Mouse (Mus musculus): ENCODE measurements around the gene Slc35a3. TPM values are rescaled to one million over a fixed set of nuclear protein-coding genes. Genes with fewer than 3 reads are reported as not detected.

Gene Slc35a3
- polyA plus RNA-seq, 1 experiment, result 5.7 TPM

DNA sequence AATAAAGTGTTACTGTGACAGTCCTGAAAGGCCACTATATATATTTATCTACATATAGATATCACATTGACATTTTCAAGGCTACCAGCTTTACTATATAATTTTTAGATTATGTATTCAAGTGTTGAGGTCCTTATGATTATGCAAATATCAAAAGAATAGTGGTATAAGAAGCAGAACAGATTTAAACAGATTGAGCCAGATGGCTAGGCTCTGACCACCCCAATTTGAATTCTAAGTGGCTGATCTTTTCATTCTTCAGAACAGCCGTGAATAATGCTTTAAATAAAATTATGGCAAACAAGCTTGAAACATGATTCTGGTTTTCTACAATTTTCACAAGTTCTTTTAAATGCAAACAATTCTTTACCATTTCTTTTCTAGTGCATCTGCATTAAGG is 81.2 kb downstream of the Slc35a3 start:
- TF ChIP-seq POLR2A (IDR thresholded peaks at IDR 0.05; ENCODE audit: borderline replicate concordance, control insufficient read depth, low read depth, low read length) (no peak), CTCF (IDR thresholded peaks at IDR 0.05; ENCODE audit: control insufficient read depth, insufficient read depth, low read length) (no peak)
- 90% methylated on average over 1 of the region's 1 CpGs for WGBS

DNA sequence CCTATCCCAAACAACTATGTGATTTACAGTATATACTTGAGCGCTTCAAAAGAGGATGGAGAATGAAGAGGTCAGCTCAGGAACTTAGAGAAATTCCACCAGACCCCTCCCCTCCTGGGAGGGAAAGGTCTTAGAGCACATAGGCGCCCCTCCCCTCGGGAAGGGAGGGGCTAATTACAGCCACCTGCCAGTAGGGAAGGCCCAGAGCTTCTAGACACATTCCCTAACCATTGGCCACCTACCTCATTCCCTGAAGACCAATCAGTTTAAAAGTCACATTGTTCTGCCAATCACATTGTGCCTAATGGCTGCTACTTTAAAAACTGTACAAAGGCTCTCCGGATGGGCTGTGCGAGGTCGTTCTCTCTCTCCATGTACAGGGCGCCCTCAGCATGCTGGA is 90.0 kb downstream of the Slc35a3 start:
- TF ChIP-seq POLR2A (IDR thresholded peaks at IDR 0.05; ENCODE audit: borderline replicate concordance, control insufficient read depth, low read depth, low read length), result no peak
- no peak for TF ChIP-seq CTCF (IDR thresholded peaks at IDR 0.05; ENCODE audit: control insufficient read depth, insufficient read depth, low read length)
- no peak overlapping the region for H3K27ac ChIP-seq (ENCODE audit: control insufficient read depth, insufficient read depth, low read depth, low read length, poor library complexity)
- no peaks in the 10 kb centered on the region for H3K4me1 ChIP-seq (ENCODE audit: control insufficient read depth, insufficient read depth, low read length)
- no peak overlapping the region for H3K4me3 ChIP-seq (replicated peaks; ENCODE audit: control insufficient read depth, low read depth, low read length)
- WGBS, result 91% methylated on average over 7 of the region's 7 CpGs

More for the DNA sequence above, 81.2 kb downstream of the Slc35a3 start:
- Histone ChIP-seq H3K27ac (ENCODE audit: control insufficient read depth, insufficient read depth, low read depth, low read length, poor library complexity) (no peak overlapping the region), H3K4me1 (ENCODE audit: control insufficient read depth, insufficient read depth, low read length) (no peaks in the 10 kb centered on the region; the same call in none of the 2 replicates), H3K4me3 (replicated peaks; ENCODE audit: control insufficient read depth, low read depth, low read length) (no peak overlapping the region)

DNA sequence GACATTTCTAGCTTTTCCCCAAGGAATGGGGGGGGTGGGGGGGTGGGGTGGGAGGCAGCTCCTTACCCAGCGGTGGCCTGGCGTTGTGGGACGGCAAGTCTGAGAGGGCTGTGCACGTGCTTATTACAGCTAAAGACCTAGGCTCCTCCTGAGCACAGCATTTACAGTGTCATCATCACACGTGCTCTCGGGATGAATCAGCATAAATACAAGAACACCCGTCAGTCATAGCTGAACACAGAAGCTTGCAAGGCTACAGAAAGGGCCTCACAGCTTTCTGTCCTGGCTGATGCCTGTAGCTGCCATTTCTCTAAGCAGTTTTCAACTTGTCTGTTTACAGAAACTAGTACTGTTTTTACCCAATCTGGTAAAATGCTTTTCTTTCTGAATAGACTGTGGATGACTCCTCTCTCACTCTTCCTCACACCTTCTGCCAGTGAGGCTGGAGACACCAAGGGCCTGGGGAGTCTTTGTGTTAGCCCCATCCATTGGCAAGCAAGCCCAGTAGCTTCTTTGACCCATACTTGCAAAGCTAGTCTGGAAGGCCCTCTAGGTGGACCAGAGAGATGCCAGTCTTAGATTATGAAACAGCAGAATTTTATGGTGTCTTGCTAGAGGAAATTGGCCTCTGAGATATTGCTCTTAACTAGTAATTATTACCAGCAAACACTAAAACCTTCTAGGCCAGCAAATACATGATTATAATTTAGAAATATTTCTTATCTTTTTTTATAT is 91.8 kb downstream of the Slc35a3 start:
- Histone ChIP-seq H3K4me1 (ENCODE audit: control insufficient read depth, insufficient read depth, low read length) (no peaks in the 10 kb centered on the region), H3K27ac (ENCODE audit: control insufficient read depth, insufficient read depth, low read depth, low read length, poor library complexity) (no peak overlapping the region), H3K4me3 (replicated peaks; ENCODE audit: control insufficient read depth, low read depth, low read length) (no peak overlapping the region)
- TF ChIP-seq POLR2A (IDR thresholded peaks at IDR 0.05; ENCODE audit: borderline replicate concordance, control insufficient read depth, low read depth, low read length) (no peak), CTCF (IDR thresholded peaks at IDR 0.05; ENCODE audit: control insufficient read depth, insufficient read depth, low read length) (no peak)
- 44% methylated on average over 7 of the region's 7 CpGs for WGBS

Other genes starting within 250 kb of the Slc35a3 start
- 10.4 and 22.5 TPM in 2 replicates for gene Rtca, start 204.6 kb downstream of the Slc35a3 start, polyA plus RNA-seq (2011; ENCODE audit: insufficient read depth, insufficient read length, low replicate concordance, missing spikeins)
- gene Dbt, start 199.8 kb downstream of the Slc35a3 start, polyA plus RNA-seq (2011; ENCODE audit: insufficient read depth, insufficient read length, low replicate concordance, missing spikeins), result 4.3 and 9.5 TPM in 2 replicates
- 3.4 and 4.2 TPM in 2 replicates for gene Lrrc39, start 149.9 kb downstream of the Slc35a3 start, polyA plus RNA-seq (2011; ENCODE audit: insufficient read depth, insufficient read length, low replicate concordance, missing spikeins)
- gene Sass6, start 117.8 kb downstream of the Slc35a3 start, polyA plus RNA-seq (2011; ENCODE audit: insufficient read depth, insufficient read length, low replicate concordance, missing spikeins), result 12.7 and 17.9 TPM in 2 replicates
- gene Trmt13, start 98.2 kb downstream of the Slc35a3 start, polyA plus RNA-seq (2011; ENCODE audit: insufficient read depth, insufficient read length, low replicate concordance, missing spikeins), result 9.4 and 22.0 TPM in 2 replicates
- gene Mfsd14a, start 50.2 kb downstream of the Slc35a3 start, polyA plus RNA-seq (2011; ENCODE audit: insufficient read depth, insufficient read length, low replicate concordance, missing spikeins), result 7.0 and 13.2 TPM in 2 replicates
- gene Gm43191, start 31.6 kb downstream of the Slc35a3 start, polyA plus RNA-seq (2011; ENCODE audit: insufficient read depth, insufficient read length, low replicate concordance, missing spikeins), result not detected in 2 replicates
- gene Agl, start 95.3 kb upstream of the Slc35a3 start, polyA plus RNA-seq (2011; ENCODE audit: insufficient read depth, insufficient read length, low replicate concordance, missing spikeins), result 2.2 and 4.7 TPM in 2 replicates
- 15.9 and 24.6 TPM in 2 replicates for gene Frrs1, start 146.6 kb upstream of the Slc35a3 start, polyA plus RNA-seq (2011; ENCODE audit: insufficient read depth, insufficient read length, low replicate concordance, missing spikeins)

Measured in bone marrow, adult 2 months (tissue).